Mouse (Mus musculus) limb, embryonic 14.5 days (tissue): ENCODE results near the gene Vipr1. TPM values are rescaled to one million over a fixed set of nuclear protein-coding genes. Genes with fewer than 3 reads are reported as not detected.

Experiments
- ATAC-seq: fragments of 200-750 bp; cut with Nextera tagmentation; 2 replicates; pipeline ENCODE4 v1.8.0; 2017; ENCODE audit warnings: low read depth, moderate number of reproducible peaks, moderate TSS enrichment; ENCODE audit not compliant: low FRiP score
- DNase-seq: peaks from one replicate; pipeline ENCODE4 v3.0.0-alpha.2; 2015; ENCODE audit warnings: low spot score
- H3K27ac ChIP-seq: fragments of 300-500 bp; sonication (generic); replicated peaks from 2 replicates; pipeline ENCODE4 v1.5.1; 2014; ENCODE audit warnings: low read depth, mild to moderate bottlenecking, low read length, moderate library complexity, mixed read lengths
- H3K27me3 ChIP-seq: fragments of 300-500 bp; sonication (generic); 2 replicates; pipeline ENCODE4 v1.6.1; 2014; ENCODE audit warnings: low read length, mixed read lengths; ENCODE audit not compliant: control insufficient read depth, insufficient read depth
- H3K36me3 ChIP-seq: fragments of 300-500 bp; sonication (generic); 2 replicates; pipeline ENCODE4 v1.6.1; 2014; ENCODE audit warnings: mild to moderate bottlenecking, low read length, moderate library complexity, mixed read lengths; ENCODE audit not compliant: control insufficient read depth, insufficient read depth
- H3K4me1 ChIP-seq: fragments of 300-500 bp; sonication (generic); 2 replicates; pipeline ENCODE4 v1.6.1; 2014; ENCODE audit warnings: antibody characterized with exemption, low read length, mixed read lengths; ENCODE audit not compliant: control insufficient read depth, insufficient read depth
- H3K4me2 ChIP-seq: fragments of 300-500 bp; sonication (generic); replicated peaks from 2 replicates; pipeline ENCODE4 v1.6.1; 2014; ENCODE audit warnings: low read depth, mild to moderate bottlenecking, low read length, moderate library complexity; ENCODE audit not compliant: severe bottlenecking
- H3K4me3 ChIP-seq: fragments of 300-500 bp; sonication (generic); replicated peaks from 2 replicates; pipeline ENCODE4 v1.5.1; 2014; ENCODE audit warnings: low read length
- H3K9ac ChIP-seq: fragments of 300-500 bp; sonication (generic); 2 replicates; pipeline ENCODE4 v1.6.1; 2014; ENCODE audit warnings: mild to moderate bottlenecking, low read depth, low read length, moderate library complexity; ENCODE audit not compliant: severe bottlenecking
- H3K9me3 ChIP-seq: fragments of 300-500 bp; sonication (generic); 2 replicates; pipeline ENCODE4 v1.6.1; 2016; ENCODE audit warnings: low read length; ENCODE audit not compliant: control insufficient read depth
- POLR2A ChIP-seq: fragments of 200-500 bp; IDR thresholded peaks from 2 replicates; pipeline ENCODE4 v1.8.0; 2012; ENCODE audit warnings: inconsistent platforms, mild to moderate bottlenecking, moderate library complexity, borderline replicate concordance; ENCODE audit not compliant: insufficient read depth, insufficient read length; ENCODE audit errors: extremely low read depth
- WGBS: fragments of 180-500 bp; shearing (Covaris S2); extraction: QIAGEN DNeasy Blood & Tissue Kit; methylation state at CpG from one replicate; pipeline ENCODE4 v1.1.7; 2014; 5-methylcytosine and 5-hydroxymethylcytosine counted together
- polyA plus RNA-seq, 2 experiments: library from polyadenylated mRNA; depleted of rRNA in 1 of 2; stranded (reverse) in 1 of 2; unstranded in 1 of 2; fragments of >200 nt; fragmentation: Nextera tagmentation in 1 of 2; extraction: Ambion mirVana in 1 of 2; gene quantifications; 2 replicates each; pipeline versions ENCODE4 v1.2.1 to v1.2.3; 2012 to 2014

The Vipr1 gene
- polyA plus RNA-seq, 2 experiments = 0.45 to 0.47 TPM

DNA sequence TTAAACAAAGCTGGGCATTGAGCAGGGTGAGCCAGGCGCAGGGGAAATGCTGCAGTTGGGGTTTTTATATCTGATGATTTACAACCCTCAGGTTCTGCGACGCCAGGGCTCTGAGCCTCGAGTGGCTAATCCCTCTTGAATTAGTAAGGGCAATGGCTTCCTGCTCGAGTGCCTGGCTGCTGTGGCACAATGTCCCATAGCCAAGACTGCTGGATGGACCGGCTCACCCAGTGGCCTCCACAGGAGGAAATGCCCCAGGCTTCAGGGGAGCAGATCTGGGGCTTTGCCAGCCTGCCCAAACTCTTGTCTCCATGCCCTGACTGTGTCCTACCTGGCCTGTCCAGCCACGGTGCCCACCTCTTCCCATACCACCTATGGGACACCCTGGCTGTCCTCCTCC is 23.1 kb upstream of the Vipr1 start:
- 28% methylated on average over 7 of the region's 7 CpGs for WGBS
- TF ChIP-seq POLR2A = no peak
- DNase-seq (no peak), ATAC-seq (no peak)
- H3K9ac ChIP-seq = no peak overlapping the region
- H3K36me3 ChIP-seq = no peaks in the 10 kb centered on the region
- H3K4me2 ChIP-seq = no peak overlapping the region
- H3K9me3 ChIP-seq = no peaks in the 10 kb centered on the region
- H3K27me3 ChIP-seq = no peaks in the 10 kb centered on the region
- no peak overlapping the region for H3K4me3 ChIP-seq
- H3K27ac ChIP-seq = no peak overlapping the region
- H3K4me1 ChIP-seq = 0 out of 2 replicates have a peak, but pooled peaks cover 6% of the 10 kb centered on the region

DNA sequence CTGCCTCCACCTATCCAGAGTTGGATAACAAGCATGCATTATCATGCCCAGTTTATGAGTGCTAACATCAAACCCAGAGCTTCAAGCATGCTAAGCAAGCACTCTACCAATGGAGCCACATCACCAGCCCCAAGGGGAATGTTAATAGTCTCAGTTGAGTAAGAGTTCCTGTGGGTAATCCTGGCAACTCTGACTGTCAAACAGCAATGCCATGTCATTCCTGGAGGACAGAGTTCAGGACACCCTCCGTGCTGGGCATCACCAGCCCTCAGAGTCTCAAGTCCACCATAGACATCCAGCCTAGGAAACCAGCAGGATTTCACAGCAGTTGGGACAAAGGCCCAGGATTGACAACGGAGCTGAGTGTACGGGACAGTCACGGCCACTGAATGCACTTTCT is 19.3 kb upstream of the Vipr1 start:
- 90% methylated on average over 4 of the region's 4 CpGs for WGBS
- H3K4me3 ChIP-seq = no peak overlapping the region
- H3K4me1 ChIP-seq = 0 out of 2 replicates have a peak, but pooled peaks cover 6% of the 10 kb centered on the region
- no peak for DNase-seq
- H3K27ac ChIP-seq = no peak overlapping the region
- ATAC-seq = no peak
- no peaks in the 10 kb centered on the region for H3K36me3 ChIP-seq
- no peaks in the 10 kb centered on the region for H3K27me3 ChIP-seq
- TF ChIP-seq POLR2A = no peak
- no peak overlapping the region for H3K9ac ChIP-seq
- no peak overlapping the region for H3K4me2 ChIP-seq
- H3K9me3 ChIP-seq = no peaks in the 10 kb centered on the region

DNA sequence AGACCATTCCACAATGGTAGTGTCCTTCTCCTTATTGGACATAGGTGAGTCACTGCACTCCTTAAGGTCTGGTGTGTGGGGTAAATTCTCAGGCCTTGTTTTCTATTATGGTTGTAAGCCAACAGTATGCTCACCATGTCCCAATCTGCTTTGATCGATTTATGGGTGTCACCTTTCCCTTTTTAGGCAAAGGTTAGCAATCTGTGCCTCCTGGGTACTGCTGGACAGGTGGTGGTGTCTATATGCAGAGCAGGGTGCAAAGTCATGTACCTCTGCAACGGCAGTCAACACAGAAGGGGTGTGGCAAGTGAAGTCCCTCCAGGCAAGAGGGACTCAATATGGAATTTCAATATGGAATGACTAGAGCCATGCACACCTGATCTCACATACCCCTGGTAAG is 17.6 kb upstream of the Vipr1 start:
- TF ChIP-seq POLR2A = no peak
- WGBS = 79% methylated on average over 2 of the region's 2 CpGs

DNA sequence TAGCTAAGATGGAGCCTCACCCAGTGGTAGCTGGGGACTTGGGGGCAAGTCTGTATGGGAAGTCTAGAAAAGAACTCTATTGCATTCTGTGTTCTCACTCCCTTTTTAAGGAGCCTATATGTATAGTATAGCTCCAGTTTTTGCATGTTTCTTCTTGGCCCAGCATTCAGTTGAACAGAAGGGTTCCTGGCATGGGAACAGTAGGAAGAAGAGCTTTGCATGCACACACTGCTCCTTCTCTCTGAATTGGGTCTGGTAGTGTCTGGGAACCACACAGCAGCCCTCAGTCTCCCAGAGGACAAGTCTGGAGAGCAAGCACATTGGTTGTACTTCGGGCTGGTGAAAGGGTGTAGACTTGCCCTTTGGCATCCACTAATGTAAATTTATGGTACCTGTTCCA is 11.9 kb upstream of the Vipr1 start:
- 88% methylated on average over 1 of the region's 1 CpGs for WGBS
- no peak for DNase-seq
- Histone ChIP-seq H3K36me3 (no peaks in the 10 kb centered on the region), H3K27ac (no peak overlapping the region), H3K27me3 (no peaks in the 10 kb centered on the region), H3K4me3 (no peak overlapping the region), H3K9ac (no peak overlapping the region), H3K4me1 (no peaks in the 10 kb centered on the region), H3K9me3 (no peaks in the 10 kb centered on the region), H3K4me2 (no peak overlapping the region)
- TF ChIP-seq POLR2A = no peak
- no peak for ATAC-seq

More for the DNA sequence above, 17.6 kb upstream of the Vipr1 start:
- Histone ChIP-seq H3K9ac (no peak overlapping the region), H3K9me3 (no peaks in the 10 kb centered on the region), H3K4me2 (no peak overlapping the region), H3K4me3 (no peak overlapping the region), H3K4me1 (no peaks in the 10 kb centered on the region), H3K36me3 (no peaks in the 10 kb centered on the region), H3K27ac (no peak overlapping the region), H3K27me3 (no peaks in the 10 kb centered on the region)
- DNase-seq (no peak), ATAC-seq (no peak)

DNA sequence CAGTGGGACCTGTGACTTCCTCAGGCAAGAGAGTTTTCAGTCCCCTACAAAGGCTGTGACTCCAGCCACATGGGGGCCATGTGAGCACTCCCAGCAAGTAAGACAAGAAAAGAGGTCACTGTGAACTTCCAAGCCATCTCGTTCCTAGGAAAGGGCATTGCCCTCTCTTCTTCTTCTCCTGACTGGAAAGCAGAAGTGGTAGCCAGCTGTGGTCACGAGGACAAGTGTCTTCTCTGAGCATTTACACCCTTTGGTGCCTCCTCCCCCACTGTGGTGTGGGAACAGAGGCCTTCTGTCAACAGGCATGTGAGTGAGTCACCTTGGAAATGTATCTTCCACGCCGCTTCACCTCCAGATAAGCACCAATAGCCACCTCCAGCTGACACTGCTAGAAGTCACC is 10.6 kb upstream of the Vipr1 start:
- no peak for TF ChIP-seq POLR2A

DNA sequence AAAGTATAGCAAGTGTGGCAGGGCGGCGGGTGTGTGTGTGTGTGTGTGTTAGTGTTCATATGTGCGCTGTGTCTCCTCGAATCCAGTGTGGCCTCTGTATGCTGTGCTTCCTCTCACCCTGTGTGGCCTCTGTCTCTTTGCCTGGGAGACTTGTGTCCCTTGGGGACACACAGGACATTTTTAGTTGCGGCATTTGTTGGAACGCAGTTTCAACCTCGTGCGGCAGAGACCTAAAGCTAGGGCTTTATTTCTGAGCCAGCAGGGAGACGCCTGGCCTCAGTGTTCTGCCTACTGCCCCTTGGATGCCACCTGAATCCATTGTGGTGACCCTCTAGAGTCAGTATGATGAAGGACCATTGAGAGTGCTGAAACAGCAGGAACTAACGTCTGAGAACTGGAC is 9.6 kb upstream of the Vipr1 start:
- 84% methylated on average over 10 of the region's 10 CpGs for WGBS
- TF ChIP-seq POLR2A = no peak
- Histone ChIP-seq H3K27ac (no peak overlapping the region), H3K4me3 (no peak overlapping the region), H3K27me3 (no peaks in the 10 kb centered on the region), H3K4me2 (no peak overlapping the region), H3K9ac (no peak overlapping the region), H3K9me3 (no peaks in the 10 kb centered on the region), H3K36me3 (no peaks in the 10 kb centered on the region), H3K4me1 (no peaks in the 10 kb centered on the region)
- DNase-seq (no peak), ATAC-seq (no peak)

More for the DNA sequence above, 10.6 kb upstream of the Vipr1 start:
- Histone ChIP-seq H3K27ac (no peak overlapping the region), H3K4me3 (no peak overlapping the region), H3K4me1 (no peaks in the 10 kb centered on the region), H3K9ac (no peak overlapping the region), H3K9me3 (no peaks in the 10 kb centered on the region), H3K27me3 (no peaks in the 10 kb centered on the region), H3K36me3 (no peaks in the 10 kb centered on the region), H3K4me2 (no peak overlapping the region)
- no peak for DNase-seq
- 67% methylated on average over 4 of the region's 4 CpGs for WGBS
- ATAC-seq = no peak
